Mouse (Mus musculus) liver, postnatal 0 days (tissue): ENCODE data around the gene Echdc3. TPM values are rescaled to one million over a fixed set of nuclear protein-coding genes. Genes with fewer than 3 reads are reported as not detected.

Experiments used
- ATAC-seq: fragments of 200-750 bp; cut with Nextera tagmentation; 2 replicates; pipeline ENCODE4 v1.8.0; 2017; ENCODE audit warnings: mild to moderate bottlenecking, moderate library complexity
- DNase-seq: peaks from one replicate; pipeline ENCODE4 v3.0.0-alpha.2; 2016
- H3K27ac ChIP-seq: fragments of 300-500 bp; sonication (generic); 2 replicates; pipeline ENCODE4 v1.5.1; 2014; ENCODE audit warnings: antibody characterized with exemption, moderate library complexity, mild to moderate bottlenecking, low read depth
- H3K27me3 ChIP-seq: fragments of 300-500 bp; sonication (generic); 2 replicates; pipeline ENCODE4 v1.6.1; 2014; ENCODE audit warnings: low read length, control low read depth, mixed read lengths; ENCODE audit not compliant: insufficient read depth
- H3K36me3 ChIP-seq: fragments of 300-500 bp; sonication (generic); replicated peaks from 2 replicates; pipeline ENCODE4 v1.6.1; 2014; ENCODE audit warnings: mild to moderate bottlenecking, control low read depth, low read length, moderate library complexity, mixed read lengths; ENCODE audit not compliant: insufficient read depth
- H3K4me1 ChIP-seq: fragments of 300-500 bp; sonication (generic); 2 replicates; pipeline ENCODE4 v1.6.1; 2014; ENCODE audit warnings: antibody characterized with exemption, mild to moderate bottlenecking, control low read depth; ENCODE audit not compliant: insufficient read depth
- H3K4me2 ChIP-seq: fragments of 300-500 bp; sonication (generic); 2 replicates; pipeline ENCODE4 v1.6.1; 2014; ENCODE audit warnings: low read depth, mild to moderate bottlenecking, low read length, moderate library complexity, mixed read lengths
- H3K4me3 ChIP-seq: fragments of 300-500 bp; sonication (generic); 2 replicates; pipeline ENCODE4 v1.5.1; 2014; ENCODE audit warnings: low read depth, low read length
- H3K9ac ChIP-seq: fragments of 300-500 bp; sonication (generic); replicated peaks from 2 replicates; pipeline ENCODE4 v1.6.1; 2014; ENCODE audit warnings: mild to moderate bottlenecking, moderate library complexity
- H3K9me3 ChIP-seq: fragments of 300-500 bp; sonication (generic); 2 replicates; pipeline ENCODE4 v1.6.1; 2016; ENCODE audit warnings: mild to moderate bottlenecking, control low read depth, low read length, mixed read lengths
- CTCF ChIP-seq: sonication (generic); IDR thresholded peaks from 2 replicates; pipeline ENCODE4 v1.5.1; 2016; ENCODE audit warnings: antibody characterized with exemption, low read depth
- EP300 ChIP-seq: IDR thresholded peaks from 2 replicates; pipeline ENCODE4 v1.6.1; 2016; ENCODE audit warnings: antibody characterized with exemption, low read depth, mild to moderate bottlenecking
- WGBS: fragments of 180-500 bp; shearing (Covaris S2); extraction: QIAGEN DNeasy Blood & Tissue Kit; methylation state at CpG from one replicate; pipeline ENCODE4 v1.1.7; 2014; ENCODE audit not compliant: insufficient replicate concordance; 5-methylcytosine and 5-hydroxymethylcytosine counted together
- polyA plus RNA-seq: library from polyadenylated mRNA; unstranded; fragments of >200 nt; fragmentation: Nextera tagmentation; extraction: Ambion mirVana; gene quantifications from 2 replicates; pipeline ENCODE4 v1.2.1, GENCODE M21; 2015

Gene Echdc3
- polyA plus RNA-seq, 1 experiment from 2014 or later: 30.3 TPM

- no peak for ATAC-seq
- H3K27me3 ChIP-seq: no peaks in the 10 kb centered on the region
- H3K9me3 ChIP-seq: no peaks in the 10 kb centered on the region
- H3K27ac ChIP-seq: no peak overlapping the region
- TF ChIP-seq CTCF (no peak), EP300 (no peak)
- H3K4me2 ChIP-seq: no peak overlapping the region
- no peaks in the 10 kb centered on the region for H3K4me1 ChIP-seq
- no peak overlapping the region for H3K4me3 ChIP-seq
- no peaks in the 10 kb centered on the region for H3K36me3 ChIP-seq
- no peak for DNase-seq
- WGBS: 59% methylated on average over 1 of the region's 1 CpGs
- H3K9ac ChIP-seq: no peak overlapping the region
Observed at GRCm38 (mm10) chr2:6240072-6240471, 27.2 kb upstream of the Echdc3 start.

- H3K27me3 ChIP-seq: no peaks in the 10 kb centered on the region
- H3K4me1 ChIP-seq: no peaks in the 10 kb centered on the region
- TF ChIP-seq CTCF: no peak
- no peak for TF ChIP-seq EP300
- no peak overlapping the region for H3K27ac ChIP-seq
- DNase-seq: no peak
- WGBS: 68% methylated on average over 4 of the region's 4 CpGs
- H3K36me3 ChIP-seq: no peaks in the 10 kb centered on the region
- H3K4me3 ChIP-seq: no peak overlapping the region
- no peak overlapping the region for H3K4me2 ChIP-seq
- ATAC-seq: no peak
- no peak overlapping the region for H3K9ac ChIP-seq
- no peaks in the 10 kb centered on the region for H3K9me3 ChIP-seq
Observed at GRCm38 (mm10) chr2:6239333-6239732, 26.5 kb upstream of the Echdc3 start.

- no peak overlapping the region for H3K4me2 ChIP-seq
- DNase-seq (no peak), ATAC-seq (no peak)
- TF ChIP-seq CTCF (no peak), EP300 (no peak)
- H3K27ac ChIP-seq: no peak overlapping the region
- H3K4me3 ChIP-seq: no peak overlapping the region
- no peak overlapping the region for H3K9ac ChIP-seq
- no peaks in the 10 kb centered on the region for H3K36me3 ChIP-seq
- no peaks in the 10 kb centered on the region for H3K9me3 ChIP-seq
- WGBS: 60% methylated on average over 2 of the region's 2 CpGs
- no peaks in the 10 kb centered on the region for H3K4me1 ChIP-seq
- H3K27me3 ChIP-seq: no peaks in the 10 kb centered on the region
Observed at GRCm38 (mm10) chr2:6238679-6239078, 25.8 kb upstream of the Echdc3 start.

- no peak overlapping the region for H3K9ac ChIP-seq
- no peak overlapping the region for H3K27ac ChIP-seq
- no peaks in the 10 kb centered on the region for H3K4me1 ChIP-seq
- H3K27me3 ChIP-seq: no peaks in the 10 kb centered on the region
- H3K4me2 ChIP-seq: no peak overlapping the region
- no peak for DNase-seq
- TF ChIP-seq CTCF: no peak
- no peak for TF ChIP-seq EP300
- H3K9me3 ChIP-seq: no peaks in the 10 kb centered on the region
- H3K4me3 ChIP-seq: no peak overlapping the region
- H3K36me3 ChIP-seq: no peaks in the 10 kb centered on the region
- 34% methylated on average over 4 of the region's 4 CpGs for WGBS
- ATAC-seq: no peak
Observed at GRCm38 (mm10) chr2:6238244-6238643, 25.4 kb upstream of the Echdc3 start.

- H3K9me3 ChIP-seq: no peaks in the 10 kb centered on the region
- H3K9ac ChIP-seq: no peak overlapping the region
- no peak overlapping the region for H3K4me2 ChIP-seq
- 77% methylated on average over 6 of the region's 6 CpGs for WGBS
- H3K4me3 ChIP-seq: no peak overlapping the region
- H3K27me3 ChIP-seq: no peaks in the 10 kb centered on the region
- no peak for TF ChIP-seq CTCF
- no peak for TF ChIP-seq EP300
- H3K27ac ChIP-seq: no peak overlapping the region
- H3K4me1 ChIP-seq: no peaks in the 10 kb centered on the region
- no peak for DNase-seq
- no peak for ATAC-seq
- H3K36me3 ChIP-seq: no peaks in the 10 kb centered on the region
Observed at GRCm38 (mm10) chr2:6233353-6233752, 20.5 kb upstream of the Echdc3 start.

- DNase-seq (no peak), ATAC-seq (no peak)
- TF ChIP-seq EP300 (no peak), CTCF (no peak)
- no peaks in the 10 kb centered on the region for H3K9me3 ChIP-seq
- no peaks in the 10 kb centered on the region for H3K4me1 ChIP-seq
- 72% methylated on average over 7 of the region's 7 CpGs for WGBS
- no peak overlapping the region for H3K4me2 ChIP-seq
- H3K27me3 ChIP-seq: no peaks in the 10 kb centered on the region
- no peak overlapping the region for H3K4me3 ChIP-seq
- no peak overlapping the region for H3K9ac ChIP-seq
- H3K27ac ChIP-seq: no peak overlapping the region
- H3K36me3 ChIP-seq: no peaks in the 10 kb centered on the region
Observed at GRCm38 (mm10) chr2:6232755-6233154, 19.9 kb upstream of the Echdc3 start.

- no peak for DNase-seq
- H3K4me1 ChIP-seq: no peaks in the 10 kb centered on the region
- H3K27ac ChIP-seq: no peak overlapping the region
- WGBS: 74% methylated on average over 6 of the region's 6 CpGs
- TF ChIP-seq CTCF (no peak), EP300 (no peak)
- no peak overlapping the region for H3K9ac ChIP-seq
- no peaks in the 10 kb centered on the region for H3K27me3 ChIP-seq
- no peaks in the 10 kb centered on the region for H3K36me3 ChIP-seq
- H3K4me3 ChIP-seq: no peak overlapping the region
- no peak for ATAC-seq
- H3K9me3 ChIP-seq: no peaks in the 10 kb centered on the region
- H3K4me2 ChIP-seq: no peak overlapping the region
Observed at GRCm38 (mm10) chr2:6230865-6231264, 18.0 kb upstream of the Echdc3 start.
